Mouse (Mus musculus): ENCODE results near the gene Tmem121b. TPM values are rescaled to one million over a fixed set of nuclear protein-coding genes. Genes with fewer than 3 reads are reported as not detected.

Tmem121b gene
- polyA plus RNA-seq, 1 experiment = 2.8 TPM

GRCm38 (mm10) chr6:120483211-120483626 is 10.4 kb downstream of the Tmem121b start:
- H3K4me3 ChIP-seq (replicated peaks; ENCODE audit: extremely low read depth, low read depth, low read length) = no peak overlapping the region
- no peaks in the 10 kb centered on the region for H3K4me1 ChIP-seq (ENCODE audit: control insufficient read depth, insufficient read depth, low read length)
- TF ChIP-seq POLR2A (IDR thresholded peaks at IDR 0.05; ENCODE audit: borderline replicate concordance, extremely low read depth, low read depth, low read length) = no peak
- peak; percentile 52 for TF ChIP-seq CTCF (IDR thresholded peaks at IDR 0.05; ENCODE audit: insufficient read depth, low read length)
- WGBS = 12% methylated on average over 8 of the region's 8 CpGs
- no peak for DNase-seq

GRCm38 (mm10) chr6:120482756-120483155 is 10.9 kb downstream of the Tmem121b start:
- Histone ChIP-seq H3K4me1 (ENCODE audit: control insufficient read depth, insufficient read depth, low read length) (no peaks in the 10 kb centered on the region), H3K4me3 (replicated peaks; ENCODE audit: extremely low read depth, low read depth, low read length) (no peak overlapping the region)
- no peak for DNase-seq
- 16% methylated on average over 6 of the region's 6 CpGs for WGBS
- TF ChIP-seq CTCF (IDR thresholded peaks at IDR 0.05; ENCODE audit: insufficient read depth, low read length) (no peak), POLR2A (IDR thresholded peaks at IDR 0.05; ENCODE audit: borderline replicate concordance, extremely low read depth, low read depth, low read length) (no peak)

GRCm38 (mm10) chr6:120482021-120482420 is 11.6 kb downstream of the Tmem121b start:
- TF ChIP-seq POLR2A (IDR thresholded peaks at IDR 0.05; ENCODE audit: borderline replicate concordance, extremely low read depth, low read depth, low read length) = no peak
- no peak for TF ChIP-seq CTCF (IDR thresholded peaks at IDR 0.05; ENCODE audit: insufficient read depth, low read length)

GRCm38 (mm10) chr6:120481538-120481937 is 12.1 kb downstream of the Tmem121b start:
- Histone ChIP-seq H3K4me3 (replicated peaks; ENCODE audit: extremely low read depth, low read depth, low read length) (no peak overlapping the region), H3K4me1 (ENCODE audit: control insufficient read depth, insufficient read depth, low read length) (no peaks in the 10 kb centered on the region)
- no peak for TF ChIP-seq POLR2A (IDR thresholded peaks at IDR 0.05; ENCODE audit: borderline replicate concordance, extremely low read depth, low read depth, low read length)
- 0 out of 2 replicates have a peak, but pooled peaks have one; percentile 14 for TF ChIP-seq CTCF (IDR thresholded peaks at IDR 0.05; ENCODE audit: insufficient read depth, low read length)
- no peak for DNase-seq
- WGBS = 87% methylated on average over 6 of the region's 6 CpGs

More at GRCm38 (mm10) chr6:120482021-120482420, 11.6 kb downstream of the Tmem121b start:
- DNase-seq = no peak
- Histone ChIP-seq H3K4me3 (replicated peaks; ENCODE audit: extremely low read depth, low read depth, low read length) (no peak overlapping the region), H3K4me1 (ENCODE audit: control insufficient read depth, insufficient read depth, low read length) (no peaks in the 10 kb centered on the region)
- WGBS = 85% methylated on average over 14 of the region's 14 CpGs

- TF ChIP-seq POLR2A (IDR thresholded peaks at IDR 0.05; ENCODE audit: borderline replicate concordance, extremely low read depth, low read depth, low read length) (no peak), CTCF (IDR thresholded peaks at IDR 0.05; ENCODE audit: insufficient read depth, low read length) (no peak)
- WGBS = 92% methylated on average over 5 of the region's 5 CpGs
Observed at GRCm38 (mm10) chr6:120480361-120480760, 13.2 kb downstream of the Tmem121b start.

GRCm38 (mm10) chr6:120479302-120479701 is 14.3 kb downstream of the Tmem121b start:
- TF ChIP-seq POLR2A (IDR thresholded peaks at IDR 0.05; ENCODE audit: borderline replicate concordance, extremely low read depth, low read depth, low read length) = no peak
- no peak for TF ChIP-seq CTCF (IDR thresholded peaks at IDR 0.05; ENCODE audit: insufficient read depth, low read length)
- Histone ChIP-seq H3K4me3 (replicated peaks; ENCODE audit: extremely low read depth, low read depth, low read length) (no peak overlapping the region), H3K4me1 (ENCODE audit: control insufficient read depth, insufficient read depth, low read length) (no peaks in the 10 kb centered on the region)
- no peak for DNase-seq
- WGBS = 38% methylated on average over 2 of the region's 2 CpGs

More at GRCm38 (mm10) chr6:120480361-120480760, 13.2 kb downstream of the Tmem121b start:
- Histone ChIP-seq H3K4me1 (ENCODE audit: control insufficient read depth, insufficient read depth, low read length) (no peaks in the 10 kb centered on the region), H3K4me3 (replicated peaks; ENCODE audit: extremely low read depth, low read depth, low read length) (no peak overlapping the region)
- no peak for DNase-seq

GRCm38 (mm10) chr6:120475288-120475687 is 18.3 kb downstream of the Tmem121b start:
- TF ChIP-seq POLR2A (IDR thresholded peaks at IDR 0.05; ENCODE audit: borderline replicate concordance, extremely low read depth, low read depth, low read length) = no peak
- no peak overlapping the region for H3K4me3 ChIP-seq (replicated peaks; ENCODE audit: extremely low read depth, low read depth, low read length)
- 0 out of 2 replicates have a peak, but pooled peaks cover 3% of the 10 kb centered on the region for H3K4me1 ChIP-seq (ENCODE audit: control insufficient read depth, insufficient read depth, low read length)
- WGBS = 62% methylated on average over 8 of the region's 8 CpGs
- DNase-seq = no peak

- no peak for DNase-seq
- 0 out of 2 replicates have a peak, but pooled peaks cover 5% of the 10 kb centered on the region for H3K4me1 ChIP-seq (ENCODE audit: control insufficient read depth, insufficient read depth, low read length)
- 31% methylated on average over 5 of the region's 5 CpGs for WGBS
- TF ChIP-seq CTCF (IDR thresholded peaks at IDR 0.05; ENCODE audit: insufficient read depth, low read length) = no peak
- TF ChIP-seq POLR2A (IDR thresholded peaks at IDR 0.05; ENCODE audit: borderline replicate concordance, extremely low read depth, low read depth, low read length) = no peak
- H3K4me3 ChIP-seq (replicated peaks; ENCODE audit: extremely low read depth, low read depth, low read length) = no peak overlapping the region
Observed at GRCm38 (mm10) chr6:120473427-120473826, 20.2 kb downstream of the Tmem121b start.

- TF ChIP-seq POLR2A (IDR thresholded peaks at IDR 0.05; ENCODE audit: borderline replicate concordance, extremely low read depth, low read depth, low read length) (no peak), CTCF (IDR thresholded peaks at IDR 0.05; ENCODE audit: insufficient read depth, low read length) (no peak)
- no peak overlapping the region for H3K4me3 ChIP-seq (replicated peaks; ENCODE audit: extremely low read depth, low read depth, low read length)
- DNase-seq = no peak
- H3K4me1 ChIP-seq (ENCODE audit: control insufficient read depth, insufficient read depth, low read length) = 0 out of 2 replicates have a peak, but pooled peaks cover 5% of the 10 kb centered on the region
- WGBS = 62% methylated on average over 8 of the region's 8 CpGs
Observed at GRCm38 (mm10) chr6:120472455-120473140, 21.0 kb downstream of the Tmem121b start.

GRCm38 (mm10) chr6:120471991-120472441 is 21.6 kb downstream of the Tmem121b start:
- 51% methylated on average over 5 of the region's 5 CpGs for WGBS
- H3K4me3 ChIP-seq (replicated peaks; ENCODE audit: extremely low read depth, low read depth, low read length) = no peak overlapping the region
- no peak for DNase-seq

More at GRCm38 (mm10) chr6:120471991-120472441, 21.6 kb downstream of the Tmem121b start:
- TF ChIP-seq POLR2A (IDR thresholded peaks at IDR 0.05; ENCODE audit: borderline replicate concordance, extremely low read depth, low read depth, low read length) (no peak), CTCF (IDR thresholded peaks at IDR 0.05; ENCODE audit: insufficient read depth, low read length) (no peak)
- 0 out of 2 replicates have a peak, but pooled peaks cover 5% of the 10 kb centered on the region for H3K4me1 ChIP-seq (ENCODE audit: control insufficient read depth, insufficient read depth, low read length)

All from lung, adult 2 months (tissue).